Mouse (Mus musculus): ENCODE measurements around the gene Ppp4r1. TPM values are rescaled to one million over a fixed set of nuclear protein-coding genes. Genes with fewer than 3 reads are reported as not detected.

Gene Ppp4r1
- polyA plus RNA-seq, 1 experiment from 2014 or later, result 30.9 TPM

- WGBS, result 88% methylated on average over 6 of the region's 6 CpGs
- no peak overlapping the region for H3K9ac ChIP-seq (ENCODE audit: low read length)
- no peaks in the 10 kb centered on the region for H3K4me1 ChIP-seq (ENCODE audit: control insufficient read depth, insufficient read depth, low read length)
- ATAC-seq (ENCODE audit: insufficient read depth, low FRiP score), result no peak
- peaks cover 41% of the 10 kb centered on the region for H3K36me3 ChIP-seq (ENCODE audit: control insufficient read depth, insufficient read depth, low read length)
- H3K4me3 ChIP-seq (replicated peaks; ENCODE audit: low read length), result no peak overlapping the region
- no peaks in the 10 kb centered on the region for H3K27me3 ChIP-seq (ENCODE audit: control insufficient read depth, insufficient read depth, low read length)
- H3K27ac ChIP-seq (ENCODE audit: low read length), result no peak overlapping the region
- no peaks in the 10 kb centered on the region for H3K9me3 ChIP-seq (replicated peaks; ENCODE audit: control insufficient read depth, low read length)
- no peak overlapping the region for H3K4me2 ChIP-seq (ENCODE audit: low read depth, low read length)
Observed at GRCm38 (mm10) chr17:65851749-65852148, 69.4 kb downstream of the Ppp4r1 start.

- H3K4me1 ChIP-seq (ENCODE audit: control insufficient read depth, insufficient read depth, low read length), result no peaks in the 10 kb centered on the region
- no peak for ATAC-seq (ENCODE audit: insufficient read depth, low FRiP score)
- peaks cover 51% of the 10 kb centered on the region for H3K36me3 ChIP-seq (ENCODE audit: control insufficient read depth, insufficient read depth, low read length)
- H3K9ac ChIP-seq (ENCODE audit: low read length), result no peak overlapping the region
- no peaks in the 10 kb centered on the region for H3K27me3 ChIP-seq (ENCODE audit: control insufficient read depth, insufficient read depth, low read length)
- no peak overlapping the region for H3K4me3 ChIP-seq (replicated peaks; ENCODE audit: low read length)
- 82% methylated on average over 6 of the region's 6 CpGs for WGBS
- H3K27ac ChIP-seq (ENCODE audit: low read length), result no peak overlapping the region
- H3K9me3 ChIP-seq (replicated peaks; ENCODE audit: control insufficient read depth, low read length), result no peaks in the 10 kb centered on the region
- H3K4me2 ChIP-seq (ENCODE audit: low read depth, low read length), result no peak overlapping the region
Observed at GRCm38 (mm10) chr17:65853326-65853725, 71.0 kb downstream of the Ppp4r1 start.

GRCm38 (mm10) chr17:65854006-65854405 is 71.6 kb downstream of the Ppp4r1 start:
- Histone ChIP-seq H3K9ac (ENCODE audit: low read length) (no peak overlapping the region), H3K9me3 (replicated peaks; ENCODE audit: control insufficient read depth, low read length) (no peaks in the 10 kb centered on the region), H3K4me3 (replicated peaks; ENCODE audit: low read length) (no peak overlapping the region), H3K27ac (ENCODE audit: low read length) (no peak overlapping the region), H3K4me1 (ENCODE audit: control insufficient read depth, insufficient read depth, low read length) (no peaks in the 10 kb centered on the region), H3K4me2 (ENCODE audit: low read depth, low read length) (no peak overlapping the region), H3K27me3 (ENCODE audit: control insufficient read depth, insufficient read depth, low read length) (no peaks in the 10 kb centered on the region), H3K36me3 (ENCODE audit: control insufficient read depth, insufficient read depth, low read length) (peaks cover 47% of the 10 kb centered on the region)
- ATAC-seq (ENCODE audit: insufficient read depth, low FRiP score), result no peak
- WGBS, result 85% methylated on average over 4 of the region's 4 CpGs

GRCm38 (mm10) chr17:65857617-65858016 is 75.2 kb downstream of the Ppp4r1 start:
- WGBS, result 43% methylated on average over 4 of the region's 4 CpGs

GRCm38 (mm10) chr17:65862579-65862978 is 80.2 kb downstream of the Ppp4r1 start:
- no peak overlapping the region for H3K9ac ChIP-seq (ENCODE audit: low read length)
- H3K27ac ChIP-seq (ENCODE audit: low read length), result no peak overlapping the region
- H3K36me3 ChIP-seq (ENCODE audit: control insufficient read depth, insufficient read depth, low read length), result 0 out of 2 replicates have a peak, but pooled peaks cover 6% of the 10 kb centered on the region
- H3K4me2 ChIP-seq (ENCODE audit: low read depth, low read length), result no peak overlapping the region
- H3K9me3 ChIP-seq (replicated peaks; ENCODE audit: control insufficient read depth, low read length), result no peaks in the 10 kb centered on the region
- H3K4me3 ChIP-seq (replicated peaks; ENCODE audit: low read length), result no peak overlapping the region
- no peak for ATAC-seq (ENCODE audit: insufficient read depth, low FRiP score)
- 60% methylated on average over 4 of the region's 4 CpGs for WGBS
- no peaks in the 10 kb centered on the region for H3K27me3 ChIP-seq (ENCODE audit: control insufficient read depth, insufficient read depth, low read length)
- H3K4me1 ChIP-seq (ENCODE audit: control insufficient read depth, insufficient read depth, low read length), result 0 out of 2 replicates have a peak, but pooled peaks cover 3% of the 10 kb centered on the region

More at GRCm38 (mm10) chr17:65857617-65858016, 75.2 kb downstream of the Ppp4r1 start:
- Histone ChIP-seq H3K9ac (ENCODE audit: low read length) (no peak overlapping the region), H3K9me3 (replicated peaks; ENCODE audit: control insufficient read depth, low read length) (no peaks in the 10 kb centered on the region), H3K27ac (ENCODE audit: low read length) (no peak overlapping the region), H3K27me3 (ENCODE audit: control insufficient read depth, insufficient read depth, low read length) (no peaks in the 10 kb centered on the region), H3K36me3 (ENCODE audit: control insufficient read depth, insufficient read depth, low read length) (peaks cover 26% of the 10 kb centered on the region), H3K4me2 (ENCODE audit: low read depth, low read length) (no peak overlapping the region), H3K4me1 (ENCODE audit: control insufficient read depth, insufficient read depth, low read length) (no peaks in the 10 kb centered on the region), H3K4me3 (replicated peaks; ENCODE audit: low read length) (no peak overlapping the region)
- no peak for ATAC-seq (ENCODE audit: insufficient read depth, low FRiP score)

GRCm38 (mm10) chr17:65863830-65864229 is 81.5 kb downstream of the Ppp4r1 start:
- H3K36me3 ChIP-seq (ENCODE audit: control insufficient read depth, insufficient read depth, low read length), result no peaks in the 10 kb centered on the region
- no peaks in the 10 kb centered on the region for H3K27me3 ChIP-seq (ENCODE audit: control insufficient read depth, insufficient read depth, low read length)
- H3K9me3 ChIP-seq (replicated peaks; ENCODE audit: control insufficient read depth, low read length), result no peaks in the 10 kb centered on the region
- no peak overlapping the region for H3K4me2 ChIP-seq (ENCODE audit: low read depth, low read length)
- WGBS, result 97% methylated on average over 12 of the region's 12 CpGs
- H3K4me3 ChIP-seq (replicated peaks; ENCODE audit: low read length), result no peak overlapping the region
- H3K4me1 ChIP-seq (ENCODE audit: control insufficient read depth, insufficient read depth, low read length), result 0 out of 2 replicates have a peak, but pooled peaks cover 3% of the 10 kb centered on the region
- no peak overlapping the region for H3K9ac ChIP-seq (ENCODE audit: low read length)
- no peak for ATAC-seq (ENCODE audit: insufficient read depth, low FRiP score)
- H3K27ac ChIP-seq (ENCODE audit: low read length), result no peak overlapping the region

- no peaks in the 10 kb centered on the region for H3K9me3 ChIP-seq (replicated peaks; ENCODE audit: control insufficient read depth, low read length)
- no peak overlapping the region for H3K27ac ChIP-seq (ENCODE audit: low read length)
- H3K9ac ChIP-seq (ENCODE audit: low read length), result no peak overlapping the region
- peak; percentile 44; the same call in 1 of the 2 replicates for ATAC-seq (ENCODE audit: insufficient read depth, low FRiP score)
- no peak overlapping the region for H3K4me3 ChIP-seq (replicated peaks; ENCODE audit: low read length)
- H3K4me2 ChIP-seq (ENCODE audit: low read depth, low read length), result no peak overlapping the region
- H3K36me3 ChIP-seq (ENCODE audit: control insufficient read depth, insufficient read depth, low read length), result no peaks in the 10 kb centered on the region
- WGBS, result 37% methylated on average over 4 of the region's 4 CpGs
- 0 out of 2 replicates have a peak, but pooled peaks cover 3% of the 10 kb centered on the region for H3K4me1 ChIP-seq (ENCODE audit: control insufficient read depth, insufficient read depth, low read length)
- no peaks in the 10 kb centered on the region for H3K27me3 ChIP-seq (ENCODE audit: control insufficient read depth, insufficient read depth, low read length)
Observed at GRCm38 (mm10) chr17:65864742-65865141, 82.4 kb downstream of the Ppp4r1 start.

- Histone ChIP-seq H3K9ac (ENCODE audit: low read length) (no peak overlapping the region), H3K4me3 (replicated peaks; ENCODE audit: low read length) (no peak overlapping the region)
- ATAC-seq (ENCODE audit: insufficient read depth, low FRiP score), result no peak
Observed at GRCm38 (mm10) chr17:65865265-65865664, 82.9 kb downstream of the Ppp4r1 start.

GRCm38 (mm10) chr17:65866201-65866600 is 83.8 kb downstream of the Ppp4r1 start:
- no peaks in the 10 kb centered on the region for H3K36me3 ChIP-seq (ENCODE audit: control insufficient read depth, insufficient read depth, low read length)
- no peaks in the 10 kb centered on the region for H3K9me3 ChIP-seq (replicated peaks; ENCODE audit: control insufficient read depth, low read length)
- no peak overlapping the region for H3K4me3 ChIP-seq (replicated peaks; ENCODE audit: low read length)
- no peak overlapping the region for H3K27ac ChIP-seq (ENCODE audit: low read length)
- no peaks in the 10 kb centered on the region for H3K27me3 ChIP-seq (ENCODE audit: control insufficient read depth, insufficient read depth, low read length)
- H3K4me2 ChIP-seq (ENCODE audit: low read depth, low read length), result no peak overlapping the region
- no peak for ATAC-seq (ENCODE audit: insufficient read depth, low FRiP score)
- H3K4me1 ChIP-seq (ENCODE audit: control insufficient read depth, insufficient read depth, low read length), result 0 out of 2 replicates have a peak, but pooled peaks cover 3% of the 10 kb centered on the region
- WGBS, result 62% methylated on average over 3 of the region's 3 CpGs
- no peak overlapping the region for H3K9ac ChIP-seq (ENCODE audit: low read length)

More at GRCm38 (mm10) chr17:65865265-65865664, 82.9 kb downstream of the Ppp4r1 start:
- 0 out of 2 replicates have a peak, but pooled peaks cover 3% of the 10 kb centered on the region for H3K4me1 ChIP-seq (ENCODE audit: control insufficient read depth, insufficient read depth, low read length)
- no peaks in the 10 kb centered on the region for H3K27me3 ChIP-seq (ENCODE audit: control insufficient read depth, insufficient read depth, low read length)
- no peaks in the 10 kb centered on the region for H3K36me3 ChIP-seq (ENCODE audit: control insufficient read depth, insufficient read depth, low read length)
- no peak overlapping the region for H3K4me2 ChIP-seq (ENCODE audit: low read depth, low read length)
- no peak overlapping the region for H3K27ac ChIP-seq (ENCODE audit: low read length)
- H3K9me3 ChIP-seq (replicated peaks; ENCODE audit: control insufficient read depth, low read length), result no peaks in the 10 kb centered on the region

All from stomach, embryonic 16.5 days (tissue).